Mouse (Mus musculus) T-helper 1 cell (primary cell): ENCODE measurements at regions not wholly inside any gene's neighbourhood (a gene's known extent, or its start where the extent isn't known, plus 50 kb on each side); places are given as distances from the start of the nearest gene placed in this dataset.

Experiments used
- in situ Hi-C: fragments of 300-600 bp; cut with MboI, MseI; formaldehyde crosslinking; loops from one replicate; pipeline ENCODE4 v1.15.1; 2025; ENCODE audit warnings: high pct_unique_total_duplicates

DNA sequence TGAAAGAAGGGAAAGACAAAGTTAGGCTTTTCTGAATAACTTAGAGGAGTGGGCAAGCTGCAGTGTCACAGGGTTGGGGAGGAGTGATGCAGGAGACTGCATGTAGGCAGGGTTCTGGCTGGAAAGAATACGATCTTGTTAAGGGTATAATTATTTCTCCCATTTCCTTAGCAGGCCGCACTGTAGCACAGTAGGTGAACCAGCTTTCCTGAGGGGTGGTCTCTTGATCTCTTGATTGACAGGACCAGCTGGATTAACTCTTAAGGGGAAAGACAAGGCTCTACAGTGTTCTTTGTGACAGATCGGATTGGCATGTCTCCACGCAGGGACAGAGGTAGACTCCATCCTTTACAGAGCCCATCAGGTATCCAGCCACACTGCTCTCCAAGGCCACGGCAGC is 54.5 kb upstream of the Meis1 start:
- in situ Hi-C loops: no loop called here

GRCm38 (mm10) chr11:19073887-19074564 is 55.2 kb upstream of the Meis1 start:
- in situ Hi-C loops: no loop called here

- in situ Hi-C loops: no loop called here
These were observed 72.5 kb upstream of the Meis1 start for GRCm38 (mm10) chr11:19091101-19091857.

GRCm38 (mm10) chr11:19092967-19093745 is 74.4 kb upstream of the Meis1 start:
- in situ Hi-C loops: no loop called here

DNA sequence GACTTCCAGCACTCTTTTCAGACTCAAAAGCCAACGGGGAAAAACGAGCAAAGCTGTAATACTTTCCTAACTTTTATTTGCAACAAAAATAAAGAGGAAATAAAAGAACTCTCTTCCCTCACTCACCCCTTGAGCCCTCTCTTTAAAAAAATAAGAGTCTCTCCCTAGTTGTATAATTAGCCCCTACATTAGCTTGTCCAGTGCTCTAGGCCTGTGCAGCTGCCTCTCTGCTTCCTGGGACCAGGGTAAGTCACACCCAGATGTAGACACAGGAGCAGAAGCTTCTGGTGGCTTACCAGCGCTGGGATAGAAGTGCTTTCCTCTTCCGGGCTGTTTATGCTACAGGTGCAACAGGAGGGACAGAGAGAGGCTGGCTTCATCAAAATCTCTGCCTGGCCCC is 75.0 kb upstream of the Meis1 start:
- in situ Hi-C loops: no loop called here

DNA sequence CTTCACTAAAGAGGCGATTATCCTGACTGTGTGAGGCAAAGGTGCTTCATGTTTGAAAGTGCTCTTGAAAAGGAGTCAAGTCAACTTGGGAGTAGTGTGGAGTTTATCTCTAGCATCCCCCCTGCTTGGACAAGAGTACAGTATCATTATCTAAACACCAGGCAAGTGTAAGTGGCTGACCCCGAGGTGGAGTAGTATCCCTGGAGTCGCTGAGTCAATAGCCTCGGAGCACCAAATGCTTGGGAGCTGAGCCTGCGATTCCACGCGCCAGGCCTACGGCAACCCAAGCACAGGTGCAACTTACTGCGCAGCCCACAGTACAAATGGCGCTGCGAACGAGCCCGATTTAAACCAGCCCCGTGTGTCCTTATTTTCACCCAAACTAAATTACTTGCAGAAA is 75.4 kb upstream of the Meis1 start:
- in situ Hi-C loops: no loop called here

DNA sequence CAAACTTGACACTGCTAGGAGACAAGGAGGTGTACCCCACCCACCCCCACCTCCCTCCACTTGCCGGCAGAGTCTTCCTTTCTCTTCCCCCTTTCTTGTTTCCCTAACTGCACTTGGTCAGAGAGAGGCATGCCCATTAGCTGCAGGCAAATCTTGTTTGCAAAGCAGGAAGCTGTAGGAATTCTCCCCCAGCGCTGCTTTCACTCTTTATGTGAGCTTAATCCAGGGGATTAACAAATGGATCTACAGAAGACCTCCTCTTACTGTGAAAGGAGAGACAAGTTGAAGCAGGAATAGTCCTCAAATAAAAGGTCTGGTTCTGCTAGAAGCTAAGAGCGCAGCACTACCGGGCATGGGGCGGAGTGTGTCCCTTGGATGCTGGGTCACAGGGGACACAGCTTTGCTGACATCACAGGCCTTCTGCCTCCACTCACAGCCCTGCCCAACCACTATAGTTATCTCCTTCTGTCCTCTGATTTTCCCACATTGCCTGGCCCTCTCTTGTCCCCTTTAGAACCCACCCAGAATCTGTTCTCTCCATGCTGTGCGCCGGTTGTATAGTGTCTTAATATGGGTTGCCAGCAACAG is 84.3 kb upstream of the Meis1 start:
- in situ Hi-C loops: no loop called here

GRCm38 (mm10) chr11:19107180-19107579 is 88.4 kb upstream of the Meis1 start:
- in situ Hi-C loops: no loop called here

GRCm38 (mm10) chr11:19109055-19109454 is 90.3 kb upstream of the Meis1 start:
- in situ Hi-C loops: no loop called here

DNA sequence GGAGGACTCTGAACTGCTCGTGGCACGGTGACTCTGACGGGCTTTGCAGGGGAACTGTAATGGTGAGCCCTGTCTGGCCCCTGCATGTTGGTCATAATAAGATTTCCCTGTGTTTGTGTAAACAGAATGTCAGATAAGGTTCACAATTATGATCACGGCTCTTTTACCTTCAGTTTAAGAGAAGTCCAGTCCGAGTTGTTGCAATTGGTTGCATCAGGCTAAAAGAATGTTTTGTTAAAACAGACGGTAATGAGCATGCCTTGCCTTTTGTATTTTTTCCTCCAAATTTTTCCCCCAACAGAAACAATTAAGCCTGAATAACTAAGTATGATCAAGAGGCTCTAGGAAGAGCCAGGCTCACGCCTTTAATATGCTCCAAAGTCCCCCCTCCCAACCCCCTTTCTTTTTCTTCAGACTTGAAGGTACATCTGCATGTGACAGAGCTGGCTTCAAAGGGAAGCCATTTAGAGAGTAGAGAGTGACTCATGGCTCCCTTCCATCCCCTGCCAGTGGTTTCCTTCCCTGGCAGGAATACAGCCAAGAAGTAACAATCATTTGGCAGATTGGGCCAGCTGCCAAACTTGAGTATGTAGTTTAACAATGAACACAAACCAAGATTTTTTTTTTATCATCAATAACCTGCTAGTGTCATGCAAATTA is 93.3 kb upstream of the Meis1 start:
- in situ Hi-C loops: no loop called here

DNA sequence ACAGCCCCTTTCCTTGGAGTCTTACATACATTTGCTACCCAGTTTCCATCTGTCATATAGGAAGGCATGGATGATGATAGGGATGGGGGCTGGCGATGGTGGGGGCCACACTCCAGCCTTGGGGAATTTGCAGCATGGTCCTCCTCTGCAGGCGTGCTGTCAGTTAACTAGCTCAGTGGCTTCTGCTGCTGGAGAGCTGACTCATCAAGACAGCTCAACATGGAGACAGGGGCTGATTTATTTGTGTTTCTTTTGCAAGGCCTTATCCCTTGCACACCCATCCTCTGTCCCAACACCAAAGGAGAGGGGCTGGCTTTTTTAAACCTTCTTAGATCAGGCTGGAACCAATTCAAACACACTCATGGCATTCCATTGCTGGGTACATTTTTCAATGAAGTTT is 98.3 kb upstream of the Meis1 start:
- in situ Hi-C loops: no loop called here

DNA sequence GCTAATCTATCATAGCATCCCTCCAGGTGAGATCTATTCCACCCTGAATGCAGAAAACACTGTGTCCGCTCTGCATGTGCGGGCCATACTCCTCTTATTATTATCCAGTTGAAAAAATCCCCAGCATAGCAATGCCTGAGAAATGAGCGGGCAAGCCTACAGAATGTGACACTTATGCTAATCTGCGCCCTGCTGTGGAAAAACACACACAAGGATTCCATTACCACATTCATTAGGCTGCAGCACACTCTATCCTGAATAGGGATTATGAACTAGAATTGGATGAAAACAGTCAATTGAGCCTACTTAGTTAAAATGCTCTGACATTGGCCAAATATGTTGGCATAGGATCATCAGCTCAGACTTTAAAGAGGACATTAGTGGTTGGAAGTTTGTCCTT is 99.5 kb upstream of the Meis1 start:
- in situ Hi-C loops: no loop called here

DNA sequence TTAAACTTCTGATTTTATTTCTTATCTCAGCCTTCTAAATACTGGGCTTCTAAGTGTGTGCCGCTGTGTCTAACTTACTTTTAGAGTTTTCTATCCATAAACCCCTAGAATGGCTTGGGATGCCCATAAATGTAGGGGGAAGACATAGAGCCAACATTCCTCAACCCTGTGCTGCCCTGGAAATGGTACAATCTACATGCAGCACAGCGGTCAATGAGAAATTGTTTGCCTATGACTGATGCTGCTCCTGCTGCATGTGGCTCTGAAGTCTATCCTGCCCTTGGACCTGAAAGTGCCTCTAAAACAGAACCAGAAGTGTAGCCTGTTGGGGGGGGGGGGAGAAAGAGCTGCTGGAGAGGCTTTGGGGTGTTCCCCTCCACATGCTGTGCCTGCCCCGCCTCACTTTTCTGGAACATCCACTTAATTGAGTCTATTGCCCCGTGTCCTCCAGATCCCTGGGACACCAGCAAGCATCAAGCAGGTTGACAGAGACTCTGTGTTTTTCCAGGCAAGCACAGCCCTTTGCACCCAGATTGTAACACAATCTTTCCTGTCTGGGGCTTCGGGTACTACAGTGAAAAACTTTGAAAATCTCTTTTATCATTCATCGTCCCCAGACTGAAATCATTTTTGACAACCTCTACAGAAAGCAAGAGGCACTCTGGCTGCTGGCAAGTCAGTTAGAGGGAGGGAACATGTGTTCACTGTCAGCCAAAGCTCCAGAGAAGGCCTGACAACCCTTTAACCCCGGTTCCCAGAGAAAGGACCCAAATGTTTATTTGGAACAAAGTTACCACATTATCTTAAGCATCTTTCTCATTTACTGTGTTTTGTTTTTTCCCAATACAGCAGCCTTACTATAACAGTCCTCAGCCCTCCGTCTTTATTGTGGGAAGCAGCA is 101.4 kb upstream of the Meis1 start:
- in situ Hi-C loops: loop anchor here (10.0 kb wide), 1 partner anchor 1805 kb away; no protein-coding TSS in a partner anchor

DNA sequence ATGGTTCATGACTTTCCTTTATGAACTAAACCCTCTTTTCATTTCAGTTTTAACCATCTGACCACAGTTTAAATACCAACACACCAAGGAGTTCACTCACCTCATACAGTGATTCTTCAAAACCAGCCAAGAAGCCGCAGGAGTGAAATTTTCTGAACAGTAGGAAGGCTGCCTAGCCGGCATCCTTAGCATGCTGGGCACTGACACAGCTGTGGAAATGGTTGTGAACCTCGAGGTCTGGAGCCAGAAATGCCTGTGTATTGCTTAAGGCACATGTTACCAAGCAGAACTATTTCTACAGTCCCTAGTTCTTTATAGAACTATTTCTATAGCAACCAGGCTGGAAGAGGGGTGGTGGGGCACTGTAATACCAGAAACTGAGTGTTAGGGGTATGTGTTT is 102.1 kb upstream of the Meis1 start:
- in situ Hi-C loops: loop anchor here (10.0 kb wide), 1 partner anchor 1806 kb away; no protein-coding TSS in a partner anchor

- in situ Hi-C loops: no loop called here
These were observed 116.7 kb upstream of the Meis1 start for GRCm38 (mm10) chr11:19135375-19136050.

GRCm38 (mm10) chr11:19138423-19138822 is 119.6 kb upstream of the Meis1 start:
- in situ Hi-C loops: no loop called here

GRCm38 (mm10) chr11:19138831-19139230 is 120.0 kb upstream of the Meis1 start:
- in situ Hi-C loops: no loop called here

GRCm38 (mm10) chr11:19143267-19144000 is 124.6 kb upstream of the Meis1 start:
- in situ Hi-C loops: no loop called here

GRCm38 (mm10) chr11:19144506-19144905 is 125.7 kb upstream of the Meis1 start:
- in situ Hi-C loops: no loop called here
